Mouse (Mus musculus): ENCODE results near the gene Ggt6.

GRCm38 (mm10) chr11:72479499-72479898 lies 44.2 kb downstream of the Ggt6 start:
- TF ChIP-seq CTCF (conservative IDR thresholded peaks at IDR 0.05 in 1 of 2, IDR thresholded peaks at IDR 0.05 in 1 of 2; ENCODE audit: low read depth in 2 of 2, low read length in 2 of 2) (no peak), E2F4 (IDR thresholded peaks at IDR 0.05; ENCODE audit: insufficient replicate concordance, low read depth, low read length) (no peak), EP300 (IDR thresholded peaks at IDR 0.05; ENCODE audit: low read length) (no peak), KAT2A (IDR thresholded peaks at IDR 0.05; ENCODE audit: insufficient replicate concordance, low read length) (no peak)
